9 mouse cellular contexts compared by ENCODE assay signal in genomic region chr8:11259832-11260615, GRCm38 (mm10). TPM values are rescaled to one million over a fixed set of nuclear protein-coding genes. Genes with fewer than 3 reads are reported as not detected.
DNase-seq lines count a peak whose midpoint lies in the region; ATAC-seq lines count a peak whose summit lies in the region.
"Had no signal": no experiment of that assay in that cellular context is flagged by ENCODE, and none has a peak within 500 bp of the region (broad histone marks: within the 10 kb centered on the region; RNA-seq: fewer than 3 reads in every experiment).

No protein-coding gene starts in this region.

- WGBS in forebrain, embryonic 10.5 days = 51% methylated on average over 10 of the region's 10 CpGs
- 45% methylated on average over 10 of the region's 10 CpGs for WGBS in forebrain, embryonic 12.5 days
- 14% methylated on average over 10 of the region's 10 CpGs for WGBS in kidney, embryonic 15.5 days

- no peaks in the 10 kb centered on the region for H3K27me3 ChIP-seq in forebrain, embryonic 10.5 days (ENCODE audit: poor library complexity, severe bottlenecking)
- no peaks in the 10 kb centered on the region for H3K27me3 ChIP-seq in forebrain, embryonic 12.5 days
- no peaks in the 10 kb centered on the region for H3K27me3 ChIP-seq in kidney, embryonic 15.5 days

- no peak for DNase-seq in forebrain, embryonic 10.5 days (ENCODE audit: extremely low spot score, low spot score)
- peak; percentile 53 for DNase-seq in adipocyte (ENCODE audit: low spot score)
- DNase-seq in lung, postnatal 10 days = peak; percentile 40
- no peak for DNase-seq in cerebellum, adult 11 months
- no peak for DNase-seq in natural killer cell, adult 2 months (ENCODE audit: low spot score in 2 of 2)
- no peak for DNase-seq in left cerebral cortex, postnatal 14 days (ENCODE audit: low spot score in 2 of 2)

- no peak for ATAC-seq in forebrain, embryonic 12.5 days (ENCODE audit: low FRiP score)
- peak; percentile 65 for ATAC-seq in kidney, embryonic 15.5 days (replicated peaks; ENCODE audit: low FRiP score)

- no peaks in the 10 kb centered on the region for H3K9me3 ChIP-seq in forebrain, embryonic 10.5 days
- no peaks in the 10 kb centered on the region for H3K9me3 ChIP-seq in forebrain, embryonic 12.5 days
- no peaks in the 10 kb centered on the region for H3K9me3 ChIP-seq in kidney, embryonic 15.5 days (replicated peaks)

- peak overlapping the region; percentile 35; the same call in 1 of the 2 replicates for H3K27ac ChIP-seq in forebrain, embryonic 10.5 days
- H3K27ac ChIP-seq in forebrain, embryonic 12.5 days = no peak overlapping the region
- H3K27ac ChIP-seq in kidney, embryonic 15.5 days = peak overlapping the region; percentile 88
- H3K27ac ChIP-seq: macrophage had no signal

- peaks cover 42% of the 10 kb centered on the region for H3K4me1 ChIP-seq in forebrain, embryonic 10.5 days
- H3K4me1 ChIP-seq in forebrain, embryonic 12.5 days = no peaks in the 10 kb centered on the region
- peaks cover 91% of the 10 kb centered on the region for H3K4me1 ChIP-seq in kidney, embryonic 15.5 days

- no peaks in the 10 kb centered on the region for H3K36me3 ChIP-seq in forebrain, embryonic 10.5 days (replicated peaks)
- H3K36me3 ChIP-seq in forebrain, embryonic 12.5 days (replicated peaks) = no peaks in the 10 kb centered on the region
- peaks cover 4% of the 10 kb centered on the region; the same call in 1 of the 2 replicates for H3K36me3 ChIP-seq in kidney, embryonic 15.5 days

- H3K9ac ChIP-seq in forebrain, embryonic 12.5 days = no peak overlapping the region
- H3K9ac ChIP-seq in kidney, embryonic 15.5 days = no peak overlapping the region

- intact Hi-C loops in left cerebral cortex, postnatal 14 days (cut with DNase I) = no loop called here

- no peak overlapping the region for H3K4me3 ChIP-seq in forebrain, embryonic 10.5 days
- no peak overlapping the region for H3K4me3 ChIP-seq in forebrain, embryonic 12.5 days (replicated peaks)
- H3K4me3 ChIP-seq in kidney, embryonic 15.5 days (replicated peaks) = no peak overlapping the region

- H3K4me2 ChIP-seq in forebrain, embryonic 12.5 days = no peak overlapping the region
- H3K4me2 ChIP-seq in kidney, embryonic 15.5 days = peak overlapping the region; percentile 15; the same call in 1 of the 2 replicates

RNA-seq across cellular contexts. Expression of gene Col4a2, which starts 52.6 kb away (rescaled TPM):
- 47.1 and 49.4 TPM in 2 replicates for polyA plus RNA-seq in forebrain, embryonic 10.5 days (2016; fragmentation: Nextera tagmentation; extraction: Ambion mirVana)
- 50.0 and 51.3 TPM in 2 replicates for polyA plus RNA-seq in forebrain, embryonic 12.5 days (2016; fragmentation: Nextera tagmentation; extraction: Ambion mirVana)
- 108 and 116 TPM in 2 replicates for polyA plus RNA-seq in kidney, embryonic 15.5 days (2015; fragmentation: Nextera tagmentation; extraction: Ambion mirVana)
- 10 to 100 TPM; 72.4 to 78.6 TPM for total RNA-seq in left cerebral cortex, postnatal 14 days (2021)

RNA-seq across cellular contexts. Expression of gene Col4a1, which starts 52.6 kb away (rescaled TPM):
- polyA plus RNA-seq in forebrain, embryonic 10.5 days (2016; fragmentation: Nextera tagmentation; extraction: Ambion mirVana) = 123 and 129 TPM in 2 replicates
- polyA plus RNA-seq in forebrain, embryonic 12.5 days (2016; fragmentation: Nextera tagmentation; extraction: Ambion mirVana) = 100 and 102 TPM in 2 replicates
- 297 and 335 TPM in 2 replicates for polyA plus RNA-seq in kidney, embryonic 15.5 days (2015; fragmentation: Nextera tagmentation; extraction: Ambion mirVana)
- total RNA-seq in left cerebral cortex, postnatal 14 days (2021) = 100 to 1,000 TPM; 108 to 118 TPM

Comparison
In these comparisons a context has a peak if more than half of its experiments do, and no peak if none do; other contexts are left out.
1. DNase-seq: peak in adipocyte (single experiment) and lung, postnatal 10 days (single experiment); none in forebrain, embryonic 10.5 days (single experiment), cerebellum, adult 11 months (single experiment), natural killer cell, adult 2 months (0 of 2) and left cerebral cortex, postnatal 14 days (0 of 2).